Mouse (Mus musculus) small intestine, adult 2 months (tissue): ENCODE results near the gene Lgals7.

ENCODE experiments used
- CTCF ChIP-seq: fragments of 200-500 bp; IDR thresholded peaks from 2 replicates; pipeline ENCODE4 v1.5.1; 2012; ENCODE audit warnings: low read depth, mild to moderate bottlenecking, control low read depth, inconsistent platforms, low read length, moderate library complexity, mixed read lengths; ENCODE audit not compliant: insufficient replicate concordance, insufficient read length; ENCODE audit errors: extremely low read depth
- POLR2A ChIP-seq: fragments of 200-500 bp; IDR thresholded peaks from 2 replicates; pipeline ENCODE4 v1.6.1; 2012; ENCODE audit warnings: low read depth, mild to moderate bottlenecking, control low read depth, inconsistent platforms, low read length, moderate library complexity

- TF ChIP-seq CTCF (no peak), POLR2A (no peak)
These were observed 3.7 kb upstream of the Lgals7 start for GRCm38 (mm10) chr7:28859953-28860352.
